Mouse (Mus musculus): ENCODE results near the gene Hoxa3. TPM values are rescaled to one million over a fixed set of nuclear protein-coding genes. Genes with fewer than 3 reads are reported as not detected.

Gene Hoxa3
- total RNA-seq, 2 experiments from 2014 or later = not detected

GRCm38 (mm10) chr6:52232984-52233545 is 19.9 kb upstream of the Hoxa3 start:
- DNase-seq (ENCODE audit: low spot score in 2 of 2) = no peak

GRCm38 (mm10) chr6:52232568-52232965 is 19.4 kb upstream of the Hoxa3 start:
- no peak for DNase-seq (ENCODE audit: low spot score in 2 of 2)

- DNase-seq (ENCODE audit: low spot score in 2 of 2) = no peak
Observed at GRCm38 (mm10) chr6:52231885-52232567, 18.9 kb upstream of the Hoxa3 start.

GRCm38 (mm10) chr6:52230516-52231165 is 17.5 kb upstream of the Hoxa3 start, which contains the start of gene Hoxa9:
Hoxa9 (minus strand) TSS chr6:52231089.
- no peak for DNase-seq (ENCODE audit: low spot score in 2 of 2)

- DNase-seq (ENCODE audit: low spot score in 2 of 2) = no peak
Observed at GRCm38 (mm10) chr6:52229558-52230416, 16.7 kb upstream of the Hoxa3 start.

- DNase-seq (ENCODE audit: low spot score in 2 of 2) = no peak
Observed at GRCm38 (mm10) chr6:52228475-52229465, 15.6 kb upstream of the Hoxa3 start.

GRCm38 (mm10) chr6:52227470-52228222 is 14.5 kb upstream of the Hoxa3 start:
- DNase-seq (ENCODE audit: low spot score in 2 of 2) = no peak

GRCm38 (mm10) chr6:52226569-52227257 is 13.6 kb upstream of the Hoxa3 start:
- no peak for DNase-seq (ENCODE audit: low spot score in 2 of 2)

- no peak for DNase-seq (ENCODE audit: low spot score in 2 of 2)
Observed at GRCm38 (mm10) chr6:52225612-52226568, 12.8 kb upstream of the Hoxa3 start.

GRCm38 (mm10) chr6:52224895-52225611 is 11.9 kb upstream of the Hoxa3 start:
- no peak for DNase-seq (ENCODE audit: low spot score in 2 of 2)

- no peak for DNase-seq (ENCODE audit: low spot score in 2 of 2)
Observed at GRCm38 (mm10) chr6:52223939-52224760, 11.0 kb upstream of the Hoxa3 start.

- DNase-seq (ENCODE audit: low spot score in 2 of 2) = no peak
Observed at GRCm38 (mm10) chr6:52222729-52223128, 9.6 kb upstream of the Hoxa3 start.

- no peak for DNase-seq (ENCODE audit: low spot score in 2 of 2)
Observed at GRCm38 (mm10) chr6:52221993-52222685, 9.0 kb upstream of the Hoxa3 start.

GRCm38 (mm10) chr6:52221337-52221992 is 8.3 kb upstream of the Hoxa3 start, which contains the start of gene Hoxa7:
Hoxa7 (minus strand) TSS chr6:52221854.
- peak; percentile 87 to 89 for DNase-seq (ENCODE audit: low spot score in 2 of 2)

GRCm38 (mm10) chr6:52220865-52221310 is 7.8 kb upstream of the Hoxa3 start:
- DNase-seq (ENCODE audit: low spot score in 2 of 2) = no peak
